Mouse (Mus musculus): ENCODE results near the gene Gab3. TPM values are rescaled to one million over a fixed set of nuclear protein-coding genes. Genes with fewer than 3 reads are reported as not detected.
"Not testable (repeated sequence)": the region's sequence is repeated elsewhere in the genome, so short reads cannot be mapped to it uniquely, and the experiment has no call there.

Gab3 gene
- polyA plus RNA-seq, 1 experiment from 2014 or later = 1.0 TPM

DNA sequence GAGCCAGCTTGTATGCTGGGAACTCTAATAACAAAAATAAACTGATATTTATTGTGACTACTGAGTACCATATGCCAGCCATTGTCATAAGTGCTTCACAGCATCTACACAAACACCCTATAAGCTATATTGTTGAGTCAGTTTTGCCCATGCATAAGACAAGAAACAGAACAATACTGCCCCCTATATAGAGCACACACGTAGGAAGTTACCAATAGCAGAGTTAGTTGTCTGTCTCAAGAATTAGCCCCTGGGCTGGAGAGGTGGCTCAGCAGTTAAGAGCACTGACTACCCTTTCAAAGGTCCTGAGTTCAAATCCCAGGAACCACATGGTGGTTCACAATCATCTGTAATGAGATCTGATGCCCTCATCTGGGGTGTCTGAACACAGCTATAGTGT, 396 bp upstream of the Gab3 start:
- Histone ChIP-seq H3K9me3 (replicated peaks) (no peaks in the 10 kb centered on the region), H3K36me3 (ENCODE audit: poor library complexity, severe bottlenecking) (no peaks in the 10 kb centered on the region), H3K9ac (no peak overlapping the region), H3K4me1 (no peaks in the 10 kb centered on the region), H3K4me2 (no peak overlapping the region), H3K27ac (no peak overlapping the region), H3K27me3 (no peaks in the 10 kb centered on the region), H3K4me3 (no peak overlapping the region)
- WGBS = 30% methylated on average over 1 of the region's 1 CpGs
- ATAC-seq = no peak

DNA sequence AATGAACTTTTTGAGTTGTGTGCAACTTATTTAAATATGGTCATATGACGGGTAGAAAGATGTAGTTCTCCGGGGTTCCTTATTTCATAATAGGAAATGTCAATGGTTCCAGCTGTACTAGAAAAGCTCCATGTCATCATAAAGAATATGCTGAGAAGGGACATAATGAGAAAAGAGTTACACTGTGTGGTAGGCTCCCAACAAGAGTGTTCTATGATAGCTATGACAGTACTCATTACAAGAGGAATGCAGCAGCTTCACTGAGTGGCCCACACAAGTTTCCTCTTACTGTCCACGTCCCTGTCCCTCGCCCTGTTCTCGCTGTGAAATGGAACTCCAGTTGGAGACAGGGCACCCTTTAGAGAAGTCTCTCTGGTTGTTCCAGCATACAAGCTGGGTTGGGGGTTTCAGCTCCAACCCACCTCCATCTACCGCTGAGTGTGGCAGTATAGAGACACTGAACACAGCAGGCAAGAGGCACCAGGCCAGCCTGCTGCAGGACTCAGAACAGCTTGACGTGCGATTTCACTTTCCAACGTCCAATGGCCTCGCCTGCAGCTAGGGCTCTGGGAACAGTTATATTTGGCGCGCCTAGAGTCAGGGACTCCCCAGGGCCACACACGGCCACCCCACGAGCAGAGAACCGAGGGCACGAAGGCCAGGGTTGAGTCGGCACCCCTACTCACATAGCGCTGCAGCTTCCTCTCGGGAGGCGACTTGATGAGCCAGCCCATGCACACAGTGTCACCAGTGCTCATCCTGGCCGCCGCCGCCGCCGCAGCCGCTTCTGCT, 1.1 kb downstream of the Gab3 start:
- Histone ChIP-seq H3K9me3 (replicated peaks) (no peaks in the 10 kb centered on the region), H3K4me2 (peak overlapping the region; percentile 63), H3K36me3 (ENCODE audit: poor library complexity, severe bottlenecking) (no peaks in the 10 kb centered on the region), H3K9ac (peak overlapping the region; percentile 61), H3K27me3 (no peaks in the 10 kb centered on the region), H3K27ac (no peak overlapping the region), H3K4me1 (no peaks in the 10 kb centered on the region), H3K4me3 (peak overlapping the region; percentile 46)
- WGBS = 26% methylated on average over 23 of the region's 26 CpGs
- ATAC-seq = peak; percentile 88

DNA sequence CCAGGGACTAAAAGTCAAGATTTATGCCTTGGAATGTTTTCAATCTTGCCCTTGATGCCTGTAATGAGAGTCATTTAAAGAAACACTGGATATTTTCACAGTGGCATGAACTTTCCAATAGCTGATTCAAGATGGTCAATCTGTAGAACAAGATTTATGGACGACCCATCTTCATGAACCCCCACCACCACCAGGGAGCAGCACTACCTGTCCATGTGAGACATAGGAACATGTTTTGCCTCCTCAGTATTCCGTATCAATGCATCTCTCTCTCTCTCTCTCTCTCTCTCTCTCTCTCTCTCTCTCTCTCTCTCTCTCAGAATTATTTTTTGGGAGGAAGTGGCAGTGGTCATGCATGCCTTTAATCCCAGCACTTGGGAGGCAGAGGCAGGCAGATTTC, 2.9 kb downstream of the Gab3 start:
- 81% methylated on average over 2 of the region's 2 CpGs for WGBS

DNA sequence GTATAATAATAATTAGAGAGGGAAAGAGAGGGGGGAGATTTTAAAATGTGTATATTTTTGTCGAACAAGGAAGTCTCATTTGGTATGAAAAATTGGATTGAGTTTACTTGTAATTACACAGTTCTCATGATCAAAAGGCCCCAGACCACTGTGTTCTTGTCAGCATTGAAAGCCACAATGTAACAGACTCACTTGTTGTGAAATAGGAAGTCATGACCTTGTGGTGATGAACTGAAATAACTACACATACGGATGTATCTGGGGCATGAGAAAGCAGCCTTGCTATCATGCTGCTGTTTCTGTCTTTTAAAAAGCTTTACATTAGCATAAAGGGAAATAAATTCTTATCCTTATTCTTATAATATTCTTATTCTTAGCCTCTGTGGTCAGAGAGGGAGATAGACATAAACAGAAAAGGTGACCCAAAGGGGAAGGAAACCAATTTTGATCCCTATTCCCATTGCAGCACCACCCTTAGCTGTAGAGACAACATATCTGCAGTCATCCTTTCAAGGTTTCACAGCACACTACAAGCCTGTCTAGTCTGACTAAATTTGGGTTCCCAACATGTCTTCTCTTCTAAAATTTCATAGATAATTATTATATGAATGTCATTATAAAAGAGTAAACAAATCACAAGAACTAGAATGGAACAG, 29.0 kb downstream of the Gab3 start:
- Histone ChIP-seq H3K9me3 (replicated peaks) (no peaks in the 10 kb centered on the region), H3K4me2 (no peak overlapping the region), H3K36me3 (ENCODE audit: poor library complexity, severe bottlenecking) (no peaks in the 10 kb centered on the region), H3K4me3 (no peak overlapping the region), H3K4me1 (no peaks in the 10 kb centered on the region), H3K27me3 (no peaks in the 10 kb centered on the region), H3K9ac (no peak overlapping the region), H3K27ac (no peak overlapping the region)
- WGBS = 94% methylated on average over 2 of the region's 2 CpGs
- ATAC-seq = no peak

More for the DNA sequence above, 2.9 kb downstream of the Gab3 start:
- Histone ChIP-seq H3K9ac (no peak overlapping the region), H3K36me3 (ENCODE audit: poor library complexity, severe bottlenecking) (no peaks in the 10 kb centered on the region), H3K27me3 (no peaks in the 10 kb centered on the region), H3K4me2 (no peak overlapping the region), H3K4me1 (no peaks in the 10 kb centered on the region), H3K27ac (no peak overlapping the region), H3K9me3 (replicated peaks) (no peaks in the 10 kb centered on the region), H3K4me3 (no peak overlapping the region)
- ATAC-seq = no peak

DNA sequence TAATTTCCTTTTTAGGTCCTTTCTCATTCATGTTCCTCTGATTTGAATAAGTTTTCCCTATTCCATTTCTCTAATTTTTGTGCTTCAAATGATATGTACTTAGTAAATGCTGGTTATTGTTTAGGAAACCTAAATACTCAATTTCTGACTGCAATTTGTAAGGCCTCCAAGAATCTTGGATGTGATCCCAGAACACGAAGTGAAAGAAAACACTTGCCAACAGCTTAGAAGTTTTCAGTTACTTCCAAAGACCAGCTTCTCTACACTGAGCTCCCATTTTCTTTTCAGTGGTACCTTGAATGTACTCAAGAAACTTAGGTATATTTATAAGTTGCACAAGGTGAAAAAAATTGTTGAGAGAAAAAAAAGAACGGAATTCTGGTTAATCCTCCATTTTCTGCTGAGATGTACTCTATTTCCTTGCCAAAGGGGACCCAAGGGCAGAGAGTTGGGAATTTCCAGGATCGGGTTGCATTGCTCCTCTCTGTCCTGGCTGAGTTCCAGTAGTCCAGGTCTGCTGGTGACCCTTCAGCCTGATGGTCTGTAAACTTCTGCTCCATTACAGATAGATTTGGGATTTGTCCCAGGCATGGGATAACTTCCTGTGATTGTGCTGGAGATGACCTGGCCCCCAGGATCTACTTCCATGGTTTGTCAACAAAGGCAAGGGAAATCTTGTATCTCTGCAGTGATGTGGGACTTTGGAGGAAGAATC, 38.2 kb downstream of the Gab3 start:
- 58% methylated on average over 3 of the region's 3 CpGs for WGBS
- no peak for ATAC-seq
- Histone ChIP-seq H3K36me3 (ENCODE audit: poor library complexity, severe bottlenecking) (no peaks in the 10 kb centered on the region), H3K4me1 (no peaks in the 10 kb centered on the region), H3K27me3 (no peaks in the 10 kb centered on the region), H3K9me3 (replicated peaks) (no peaks in the 10 kb centered on the region), H3K9ac (no peak overlapping the region), H3K27ac (no peak overlapping the region), H3K4me3 (no peak overlapping the region), H3K4me2 (no peak overlapping the region)

DNA sequence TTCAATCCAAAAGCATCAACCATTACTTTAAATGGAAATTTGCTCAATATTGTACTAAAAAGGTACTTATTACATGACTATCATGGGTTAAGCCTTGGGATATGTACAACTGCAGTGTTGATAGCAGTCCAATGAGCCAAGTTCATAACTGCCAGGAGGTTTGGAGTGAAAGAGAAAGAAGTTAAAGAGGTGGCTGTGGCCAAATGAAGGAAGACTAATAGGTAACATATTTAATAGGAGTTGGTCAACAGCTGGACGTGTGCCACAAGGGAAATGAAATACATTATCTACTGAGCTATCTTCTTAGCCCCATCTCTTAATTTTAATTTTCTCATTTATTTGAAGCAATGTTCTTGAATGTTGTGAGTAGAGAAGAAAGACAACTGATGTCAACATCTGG, 39.3 kb downstream of the Gab3 start:
- H3K27me3 ChIP-seq = no peaks in the 10 kb centered on the region
- no peak overlapping the region for H3K9ac ChIP-seq
- no peak overlapping the region for H3K4me3 ChIP-seq
- no peak overlapping the region for H3K27ac ChIP-seq
- no peaks in the 10 kb centered on the region for H3K4me1 ChIP-seq
- no peaks in the 10 kb centered on the region for H3K36me3 ChIP-seq (ENCODE audit: poor library complexity, severe bottlenecking)
- 88% methylated on average over 1 of the region's 1 CpGs for WGBS
- no peak overlapping the region for H3K4me2 ChIP-seq
- no peaks in the 10 kb centered on the region for H3K9me3 ChIP-seq (replicated peaks)
- no peak for ATAC-seq

DNA sequence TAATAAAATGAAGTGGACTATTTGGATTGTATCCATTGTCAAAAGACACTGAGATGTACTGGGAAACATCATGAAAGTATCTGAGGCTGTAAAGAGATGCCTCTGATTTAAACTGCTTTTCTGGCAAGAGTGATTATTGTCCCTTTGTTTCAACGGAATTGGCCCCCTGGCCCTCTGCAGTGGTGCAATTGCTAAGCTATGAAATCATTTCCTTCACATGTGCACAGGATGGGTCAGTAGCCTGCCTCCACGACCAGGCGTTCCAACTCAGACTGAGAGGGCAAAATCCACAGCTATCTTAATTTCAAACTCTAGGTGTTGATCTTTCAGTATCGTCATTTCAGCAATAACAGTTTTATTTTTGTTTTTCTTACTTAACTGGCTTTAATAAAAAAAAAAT, 40.7 kb downstream of the Gab3 start:
- Histone ChIP-seq H3K27ac (no peak overlapping the region), H3K9me3 (replicated peaks) (no peaks in the 10 kb centered on the region), H3K9ac (no peak overlapping the region), H3K27me3 (no peaks in the 10 kb centered on the region), H3K36me3 (ENCODE audit: poor library complexity, severe bottlenecking) (no peaks in the 10 kb centered on the region), H3K4me2 (no peak overlapping the region), H3K4me3 (no peak overlapping the region), H3K4me1 (no peaks in the 10 kb centered on the region)
- 80% methylated on average over 4 of the region's 4 CpGs for WGBS
- ATAC-seq = no peak

DNA sequence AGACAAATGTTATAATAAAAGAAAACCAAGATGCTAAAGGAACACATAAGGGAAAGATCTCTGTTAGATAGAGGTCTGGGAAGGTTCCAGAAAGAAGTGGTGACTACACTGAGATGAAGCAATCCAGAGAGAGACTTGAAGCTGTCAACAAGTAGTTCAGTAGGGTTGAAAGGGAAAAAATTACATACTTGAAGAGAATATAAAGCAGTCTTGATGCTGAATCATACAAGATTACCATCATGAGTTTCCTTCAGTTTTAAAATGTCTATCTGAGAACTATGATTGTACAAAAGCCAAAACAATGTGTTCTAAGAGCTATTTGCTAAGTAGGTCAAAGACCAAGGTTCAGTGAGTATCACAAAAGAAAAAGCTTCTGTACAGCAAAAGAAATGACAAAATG, 48.6 kb downstream of the Gab3 start:
- Histone ChIP-seq H3K36me3 (ENCODE audit: poor library complexity, severe bottlenecking) (no peaks in the 10 kb centered on the region), H3K9ac (no peak overlapping the region), H3K4me1 (no peaks in the 10 kb centered on the region), H3K4me2 (no peak overlapping the region), H3K4me3 (no peak overlapping the region), H3K27me3 (no peaks in the 10 kb centered on the region), H3K27ac (no peak overlapping the region), H3K9me3 (replicated peaks) (no peaks in the 10 kb centered on the region)
- ATAC-seq = no peak

DNA sequence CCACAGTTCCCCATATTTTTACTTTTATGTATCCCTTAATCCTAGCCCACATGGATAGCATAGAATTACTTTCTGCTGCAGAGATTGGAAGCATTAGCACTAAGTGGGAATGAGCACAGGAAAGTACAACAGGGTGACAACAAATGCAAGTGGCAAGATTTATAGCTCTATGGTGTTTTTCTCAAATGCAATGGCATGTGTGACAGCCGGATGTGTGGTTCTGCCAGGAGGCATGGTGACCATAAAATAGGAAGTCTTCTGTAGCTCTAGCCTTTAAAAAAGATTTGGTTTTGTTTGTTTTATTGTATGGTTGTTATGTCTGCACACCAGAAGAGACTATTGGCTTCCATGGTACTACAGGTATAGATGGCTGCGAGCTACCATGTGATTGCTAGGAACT, 50.1 kb downstream of the Gab3 start:
- no peaks in the 10 kb centered on the region for H3K27me3 ChIP-seq
- H3K27ac ChIP-seq = no peak overlapping the region
- no peak overlapping the region for H3K4me2 ChIP-seq
- no peaks in the 10 kb centered on the region for H3K4me1 ChIP-seq
- ATAC-seq = no peak
- WGBS = 89% methylated on average over 2 of the region's 2 CpGs
- H3K4me3 ChIP-seq = no peak overlapping the region
- no peak overlapping the region for H3K9ac ChIP-seq
- no peaks in the 10 kb centered on the region for H3K9me3 ChIP-seq (replicated peaks)
- H3K36me3 ChIP-seq (ENCODE audit: poor library complexity, severe bottlenecking) = no peaks in the 10 kb centered on the region

DNA sequence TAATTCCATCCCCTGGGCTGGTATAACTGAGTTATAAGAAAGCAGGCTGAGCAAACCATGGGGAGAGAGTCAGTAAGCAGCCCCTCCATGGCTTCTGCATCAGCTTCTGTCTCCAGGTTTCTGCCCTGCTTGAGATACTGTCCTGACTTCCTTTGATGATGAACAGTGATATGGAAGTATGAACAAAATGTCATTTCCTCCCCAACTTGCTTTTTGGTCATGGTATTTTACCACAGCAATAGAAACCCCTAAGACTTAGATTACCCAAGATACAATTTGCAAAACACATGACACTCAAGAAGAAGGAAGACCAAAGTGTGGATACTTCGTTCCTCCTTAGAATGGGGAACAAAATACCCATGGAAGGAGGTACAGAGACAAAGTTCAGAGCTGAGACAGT, 51.2 kb downstream of the Gab3 start:
- WGBS = 58% methylated on average over 1 of the region's 1 CpGs
- not testable (repeated sequence) for H3K36me3 ChIP-seq (ENCODE audit: poor library complexity, severe bottlenecking); H3K4me3 ChIP-seq; H3K4me1 ChIP-seq; H3K27ac ChIP-seq; H3K9me3 ChIP-seq (replicated peaks); ATAC-seq; H3K4me2 ChIP-seq; H3K27me3 ChIP-seq; H3K9ac ChIP-seq

DNA sequence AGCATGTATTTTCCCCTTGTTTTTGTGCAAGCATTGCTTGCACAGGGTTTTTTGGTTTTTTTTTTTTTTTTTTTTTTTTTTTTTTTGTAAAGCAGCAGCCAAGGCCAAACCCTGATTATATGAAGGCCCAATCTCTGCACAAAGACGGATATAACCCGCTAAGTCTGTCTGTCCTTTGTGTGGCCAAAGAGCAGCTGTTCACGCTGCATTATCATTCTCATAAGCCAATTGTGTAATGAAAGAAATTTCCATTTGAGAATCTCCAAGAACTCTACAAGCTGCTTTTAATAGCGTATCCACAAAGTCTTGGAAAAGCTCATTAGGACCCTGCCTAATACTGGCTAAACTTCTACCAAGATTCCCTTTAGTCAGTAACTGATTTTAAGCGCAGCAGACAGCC, 101.5 kb downstream of the Gab3 start:
- Histone ChIP-seq H3K36me3 (ENCODE audit: poor library complexity, severe bottlenecking) (no peaks in the 10 kb centered on the region), H3K4me2 (no peak overlapping the region), H3K4me3 (no peak overlapping the region), H3K9me3 (replicated peaks) (no peaks in the 10 kb centered on the region), H3K27ac (no peak overlapping the region), H3K27me3 (no peaks in the 10 kb centered on the region), H3K4me1 (no peaks in the 10 kb centered on the region), H3K9ac (no peak overlapping the region)
- 61% methylated on average over 5 of the region's 5 CpGs for WGBS
- ATAC-seq = no peak

DNA sequence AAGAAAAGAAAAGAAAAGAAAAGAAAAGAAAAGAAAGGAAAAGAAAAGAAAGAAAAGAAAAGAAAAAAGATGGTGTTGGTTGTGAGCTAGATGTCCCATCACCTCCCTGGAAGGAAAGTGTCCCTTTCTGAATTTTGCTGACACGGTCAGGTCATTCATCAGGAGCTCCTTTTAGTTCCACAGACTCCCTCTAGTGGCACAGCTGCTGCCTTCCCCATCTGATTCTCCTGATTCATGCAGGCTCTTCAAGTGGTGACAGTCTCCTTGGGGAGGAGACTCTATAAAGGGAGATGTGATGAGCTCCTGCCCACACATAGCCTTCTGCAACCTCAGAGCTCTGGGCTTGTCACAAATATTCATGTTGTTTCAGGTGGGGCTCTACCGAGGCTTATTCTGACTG, 122.4 kb downstream of the Gab3 start:
- ATAC-seq = not testable (repeated sequence)
- 16% methylated on average over 1 of the region's 2 CpGs for WGBS

More for the DNA sequence above, 122.4 kb downstream of the Gab3 start:
- not testable (repeated sequence) for H3K27me3 ChIP-seq; H3K4me1 ChIP-seq; H3K4me3 ChIP-seq; H3K27ac ChIP-seq; H3K9me3 ChIP-seq (replicated peaks); H3K36me3 ChIP-seq (ENCODE audit: poor library complexity, severe bottlenecking); H3K9ac ChIP-seq; H3K4me2 ChIP-seq
